Mouse (Mus musculus) ES-CJ7 (cell line): ENCODE data around the gene Psg20.
"Not testable (repeated sequence)": the region's sequence is repeated elsewhere in the genome, so short reads cannot be mapped to it uniquely, and the experiment has no call there.

Source experiments
- DNase-seq: peaks from one replicate; pipeline ENCODE4 v3.0.0; 2011; ENCODE audit warnings: low read depth, low spot score

Psg20 gene

GRCm38 (mm10) chr7:18686085-18686484 lies at the start of gene Psg20:
Gene Psg20, minus strand, starts transcription at chr7:18686185.
- DNase-seq: no peak

GRCm38 (mm10) chr7:18734451-18734850 lies 48.5 kb upstream of the Psg20 start:
- no peak for DNase-seq

GRCm38 (mm10) chr7:18733111-18733510 lies 47.1 kb upstream of the Psg20 start:
- no peak for DNase-seq

GRCm38 (mm10) chr7:18728391-18728790 lies 42.4 kb upstream of the Psg20 start:
- DNase-seq: no peak

GRCm38 (mm10) chr7:18725931-18726330 lies 39.9 kb upstream of the Psg20 start:
- not testable (repeated sequence) for DNase-seq

- DNase-seq: no peak
Observed at GRCm38 (mm10) chr7:18724001-18724400, 38.0 kb upstream of the Psg20 start.

- DNase-seq: no peak
Observed at GRCm38 (mm10) chr7:18717790-18718189, 31.8 kb upstream of the Psg20 start, which contains the start of gene Psg22. Gene Psg22, plus strand, starts transcription at chr7:18718090.

GRCm38 (mm10) chr7:18715546-18715945 lies 29.6 kb upstream of the Psg20 start:
- no peak for DNase-seq

GRCm38 (mm10) chr7:18710846-18711245 lies 24.9 kb upstream of the Psg20 start:
- DNase-seq: no peak

- DNase-seq: not testable (repeated sequence)
Observed at GRCm38 (mm10) chr7:18710331-18710730, 24.3 kb upstream of the Psg20 start.

GRCm38 (mm10) chr7:18685586-18685985 lies 399 bp downstream of the Psg20 start:
- no peak for DNase-seq

- DNase-seq: peak; percentile 39
Observed at GRCm38 (mm10) chr7:18679772-18680171, 6.2 kb downstream of the Psg20 start.

- not testable (repeated sequence) for DNase-seq
Observed at GRCm38 (mm10) chr7:18656625-18657024, 29.4 kb downstream of the Psg20 start, which contains the start of gene Psg21. Gene Psg21, minus strand, starts transcription at chr7:18656725.

- DNase-seq: not testable (repeated sequence)
Observed at GRCm38 (mm10) chr7:18626921-18627320, 59.1 kb downstream of the Psg20 start.
